Mouse (Mus musculus) hindbrain, embryonic 10.5 days (tissue): ENCODE results near the gene Plek. TPM values are rescaled to one million over a fixed set of nuclear protein-coding genes. Genes with fewer than 3 reads are reported as not detected.
"Not testable (repeated sequence)": the region's sequence is repeated elsewhere in the genome, so short reads cannot be mapped to it uniquely, and the experiment has no call there.

Experiments
- DNase-seq: peaks from one replicate; pipeline ENCODE4 v3.0.0-alpha.2; 2017; ENCODE audit warnings: low spot score
- H3K27ac ChIP-seq: fragments of 300-500 bp; sonication (generic); 2 replicates; pipeline ENCODE4 v1.5.1; 2016; ENCODE audit warnings: mild to moderate bottlenecking, moderate library complexity
- H3K27me3 ChIP-seq: fragments of 300-500 bp; sonication (generic); 2 replicates; pipeline ENCODE4 v1.6.1; 2016; ENCODE audit warnings: mild to moderate bottlenecking; ENCODE audit not compliant: poor library complexity, insufficient read depth, severe bottlenecking
- H3K36me3 ChIP-seq: fragments of 300-500 bp; sonication (generic); 2 replicates; pipeline ENCODE4 v1.6.1; 2016; ENCODE audit warnings: mild to moderate bottlenecking, moderate library complexity
- H3K4me1 ChIP-seq: fragments of 300-500 bp; sonication (generic); replicated peaks from 2 replicates; pipeline ENCODE4 v1.6.1; 2016; ENCODE audit warnings: mild to moderate bottlenecking
- H3K4me3 ChIP-seq: fragments of 300-500 bp; sonication (generic); 2 replicates; pipeline ENCODE4 v1.5.1; 2016; ENCODE audit warnings: mild to moderate bottlenecking, moderate library complexity
- H3K9me3 ChIP-seq: fragments of 300-500 bp; sonication (generic); 2 replicates; pipeline ENCODE4 v1.6.1; 2016; ENCODE audit warnings: mild to moderate bottlenecking, moderate library complexity
- WGBS: fragments of 180-500 bp; shearing (Covaris S2); methylation state at CpG from one replicate; pipeline ENCODE4 v1.1.7; 2016; 5-methylcytosine and 5-hydroxymethylcytosine counted together
- polyA plus RNA-seq: library from polyadenylated mRNA; unstranded; fragments of >200 nt; fragmentation: Nextera tagmentation; extraction: Ambion mirVana; gene quantifications from 2 replicates; pipeline ENCODE4 v1.2.1, GENCODE M21; 2016

Gene Plek
- polyA plus RNA-seq, 1 experiment from 2014 or later = 4.9 TPM

DNA sequence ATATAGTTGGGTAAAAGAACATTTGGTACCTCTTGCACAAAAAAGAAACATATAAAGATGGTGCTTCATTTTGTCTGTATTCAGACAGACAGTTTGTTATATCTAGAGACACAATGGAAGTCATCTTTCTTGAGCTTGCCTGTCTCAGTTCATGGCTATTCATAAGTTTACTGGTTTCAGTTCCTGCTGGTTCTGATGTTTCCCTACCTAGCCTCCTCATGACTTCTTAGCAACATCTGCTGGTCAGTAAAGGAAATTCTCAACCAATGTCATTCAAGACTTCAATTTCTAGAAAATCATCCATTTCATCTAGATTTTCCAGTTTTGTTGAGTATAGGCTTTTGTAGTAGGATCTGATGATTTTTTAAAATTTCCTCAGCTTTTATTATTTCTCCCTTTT is 39.2 kb downstream of the Plek start:
- Histone ChIP-seq H3K9me3 (0 out of 2 replicates have a peak, but pooled peaks cover 4% of the 10 kb centered on the region), H3K4me3 (no peak overlapping the region), H3K27ac (no peak overlapping the region), H3K4me1 (no peaks in the 10 kb centered on the region), H3K36me3 (no peaks in the 10 kb centered on the region), H3K27me3 (no peaks in the 10 kb centered on the region)
- DNase-seq = no peak

DNA sequence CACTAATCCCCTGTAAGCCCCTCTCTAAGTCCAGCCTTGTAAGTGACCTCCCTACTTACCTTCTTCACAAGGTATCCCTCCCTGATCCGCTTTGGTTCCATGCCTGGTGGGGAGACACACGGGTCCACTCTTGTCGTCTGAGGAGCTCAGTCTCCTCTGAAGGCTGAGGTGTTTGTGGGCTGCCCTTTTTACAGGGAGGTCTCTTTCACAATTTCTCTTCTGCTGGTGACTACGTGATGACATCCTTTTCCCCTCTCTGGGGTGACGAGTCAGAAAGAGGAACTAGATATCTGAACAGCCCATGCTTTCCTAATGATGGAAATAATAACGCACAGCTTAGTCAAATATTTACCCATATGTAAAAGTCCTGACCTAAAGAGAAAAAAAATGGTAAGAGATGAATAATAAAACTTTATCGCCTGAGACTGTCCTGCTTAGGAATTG is 43.7 kb downstream of the Plek start:
- WGBS = 73% methylated on average over 7 of the region's 7 CpGs
- no peaks in the 10 kb centered on the region for H3K36me3 ChIP-seq

DNA sequence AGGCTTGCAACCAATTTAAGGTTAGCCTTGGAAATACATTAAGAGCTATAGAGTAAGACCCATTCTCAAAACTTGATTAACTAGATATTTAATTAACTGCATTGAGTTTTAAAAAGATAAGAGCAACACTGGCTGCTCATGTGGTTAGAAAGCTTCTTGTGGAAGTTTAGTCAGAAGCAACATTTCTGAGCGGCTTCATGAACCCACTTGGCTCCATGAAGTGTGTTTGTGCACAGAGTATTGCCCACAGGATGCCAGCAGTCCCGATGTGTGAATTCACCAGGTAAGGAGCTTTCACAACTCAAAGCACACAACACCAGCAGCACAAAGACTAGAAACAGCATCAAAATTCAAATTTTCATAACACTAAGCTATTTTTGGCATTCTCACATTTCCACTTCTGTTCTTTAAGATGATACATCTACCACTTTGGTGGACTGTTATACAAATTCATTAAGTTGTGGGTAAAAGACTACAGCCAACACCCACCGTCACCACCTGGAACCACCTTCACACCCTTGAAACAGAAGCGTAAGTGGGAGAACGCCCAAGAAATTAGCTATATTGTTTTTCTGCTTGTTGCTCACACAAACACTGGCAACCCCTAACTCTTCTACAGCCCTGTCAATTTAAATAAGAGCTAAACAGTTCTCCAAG is 44.5 kb downstream of the Plek start:
- 94% methylated on average over 5 of the region's 5 CpGs for whole genome bisulfite sequencing
- DNase-seq = no peak
- Histone ChIP-seq H3K27me3 (no peaks in the 10 kb centered on the region), H3K27ac (no peak overlapping the region), H3K4me3 (no peak overlapping the region), H3K4me1 (no peaks in the 10 kb centered on the region), H3K36me3 (no peaks in the 10 kb centered on the region), H3K9me3 (no peaks in the 10 kb centered on the region)

More for the DNA sequence above, 43.7 kb downstream of the Plek start:
- Histone ChIP-seq H3K27ac (no peak overlapping the region), H3K9me3 (no peaks in the 10 kb centered on the region), H3K4me3 (no peak overlapping the region), H3K27me3 (no peaks in the 10 kb centered on the region), H3K4me1 (no peaks in the 10 kb centered on the region)
- no peak for DNase-seq

DNA sequence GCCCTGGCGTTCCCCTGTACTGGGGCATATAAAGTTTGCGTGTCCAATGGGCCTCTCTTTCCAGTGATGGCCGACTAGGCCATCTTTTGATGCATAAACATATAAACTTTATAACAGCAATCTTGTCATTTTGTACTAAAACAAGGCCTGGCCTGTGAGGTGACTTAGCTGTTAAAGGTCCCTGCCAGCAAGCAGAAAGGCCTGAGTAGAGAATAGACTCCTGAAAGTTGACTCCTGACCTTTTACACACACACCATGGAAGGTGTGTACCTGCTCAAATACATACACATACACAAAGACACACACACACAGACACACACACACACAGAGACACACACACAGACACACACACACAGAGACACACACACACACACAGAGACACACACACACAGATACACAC is 45.7 kb downstream of the Plek start:
- H3K27ac ChIP-seq, H3K4me3 ChIP-seq, H3K36me3 ChIP-seq, DNase-seq, H3K4me1 ChIP-seq, H3K9me3 ChIP-seq, H3K27me3 ChIP-seq: not testable (repeated sequence)
- WGBS = 95% methylated on average over 3 of the region's 3 CpGs

DNA sequence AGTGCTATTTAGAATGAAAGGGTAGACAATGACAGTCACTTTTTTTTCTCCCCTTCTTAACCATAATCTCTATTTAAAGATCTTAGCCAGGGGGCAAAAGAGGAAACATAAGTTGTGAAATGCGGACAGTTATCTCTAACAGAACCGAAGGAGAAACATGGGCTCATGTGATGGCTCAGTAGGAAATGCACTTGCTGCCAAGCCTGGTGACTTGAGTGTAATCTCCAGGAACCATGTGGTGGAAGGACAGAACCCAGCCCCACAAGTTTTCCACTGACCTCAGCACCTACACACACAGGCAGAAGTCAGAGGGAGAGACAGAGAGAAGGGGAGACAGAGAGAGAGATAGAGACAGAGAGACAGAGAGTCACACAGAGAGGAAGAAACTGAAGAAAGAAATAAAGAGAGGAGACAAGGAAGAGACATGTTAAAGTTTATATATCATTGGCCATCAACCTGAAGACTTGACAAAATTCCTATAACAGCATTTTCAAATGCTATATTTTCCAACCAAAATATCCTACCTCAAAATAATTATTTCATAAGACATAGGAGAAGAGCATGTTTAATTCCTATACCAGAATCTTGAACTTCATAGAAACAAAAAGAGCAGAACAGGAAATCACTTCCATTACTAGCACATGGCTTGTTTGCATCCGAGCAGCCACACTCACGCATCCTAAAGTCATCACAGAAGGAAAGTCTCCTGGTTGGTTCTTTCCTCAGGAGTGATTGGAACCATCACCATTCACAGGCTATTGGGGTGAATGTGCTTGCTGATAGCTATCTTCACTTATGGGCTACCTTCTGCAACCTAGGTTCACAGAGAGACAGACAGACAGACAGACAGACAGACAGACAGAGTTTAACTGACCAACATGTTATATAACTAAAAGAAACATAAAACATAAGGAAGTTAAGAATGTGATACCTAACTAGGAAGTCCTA is 47.0 kb downstream of the Plek start:
- no peaks in the 10 kb centered on the region for H3K9me3 ChIP-seq
- H3K4me3 ChIP-seq = no peak overlapping the region
- no peak for DNase-seq
- 90% methylated on average over 4 of the region's 4 CpGs for WGBS
- no peaks in the 10 kb centered on the region for H3K27me3 ChIP-seq
- no peaks in the 10 kb centered on the region for H3K36me3 ChIP-seq
- H3K4me1 ChIP-seq = no peaks in the 10 kb centered on the region
- H3K27ac ChIP-seq = no peak overlapping the region

DNA sequence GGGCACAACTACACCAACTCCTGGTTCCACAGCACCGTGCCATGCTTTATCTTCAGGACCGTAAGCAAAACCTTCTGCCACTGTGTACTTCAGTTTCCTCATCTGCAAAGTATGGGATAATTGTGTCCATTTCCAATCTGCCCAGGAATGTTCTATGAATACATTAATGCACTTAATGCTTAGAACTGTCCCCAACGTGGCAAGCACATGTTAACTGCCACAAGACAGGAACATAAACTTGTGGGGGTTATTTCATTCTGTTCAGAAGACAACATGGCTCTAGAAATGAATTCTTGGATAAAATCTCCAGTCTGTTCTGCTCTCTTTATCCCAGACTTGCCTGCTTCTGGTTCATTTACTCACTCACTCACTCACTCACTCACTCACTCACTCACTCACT is 48.4 kb downstream of the Plek start:
- no peak for DNase-seq
- Histone ChIP-seq H3K4me1 (no peaks in the 10 kb centered on the region), H3K4me3 (no peak overlapping the region), H3K9me3 (no peaks in the 10 kb centered on the region), H3K36me3 (no peaks in the 10 kb centered on the region), H3K27me3 (no peaks in the 10 kb centered on the region), H3K27ac (no peak overlapping the region)
- WGBS = 81% methylated on average over 3 of the region's 3 CpGs

DNA sequence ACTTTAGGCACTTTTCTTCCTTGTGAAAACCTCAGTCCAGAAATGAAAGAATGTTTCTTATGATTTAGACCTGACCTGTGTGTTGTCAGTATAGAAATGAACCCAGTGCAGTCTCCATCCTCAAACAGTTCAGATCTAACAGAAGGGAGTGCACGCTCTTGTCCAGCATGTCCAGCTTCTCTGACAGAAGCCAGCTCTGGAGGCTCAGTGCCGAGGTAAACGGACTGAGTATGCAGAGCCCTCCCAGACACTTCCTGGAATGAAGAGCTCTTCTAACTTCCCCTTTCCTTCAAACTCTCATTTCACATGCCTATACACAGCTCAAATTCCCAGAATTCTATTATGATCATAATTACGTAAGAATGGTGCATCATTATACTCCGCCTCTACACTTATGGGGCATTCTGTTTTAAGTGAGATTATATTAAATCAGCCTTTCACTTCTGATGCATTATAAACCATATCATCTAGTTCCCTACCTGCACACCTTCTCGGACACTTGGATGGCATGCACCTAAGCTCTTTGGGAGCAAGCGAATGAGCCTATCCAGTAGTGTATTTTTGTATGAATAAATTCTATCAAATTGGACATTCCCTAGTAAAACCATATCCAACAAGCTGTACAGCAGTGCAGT is 49.3 kb downstream of the Plek start:
- DNase-seq = no peak
- Histone ChIP-seq H3K27ac (no peak overlapping the region), H3K4me1 (no peaks in the 10 kb centered on the region), H3K4me3 (no peak overlapping the region), H3K36me3 (no peaks in the 10 kb centered on the region), H3K27me3 (no peaks in the 10 kb centered on the region), H3K9me3 (no peaks in the 10 kb centered on the region)
- WGBS = 84% methylated on average over 7 of the region's 7 CpGs

DNA sequence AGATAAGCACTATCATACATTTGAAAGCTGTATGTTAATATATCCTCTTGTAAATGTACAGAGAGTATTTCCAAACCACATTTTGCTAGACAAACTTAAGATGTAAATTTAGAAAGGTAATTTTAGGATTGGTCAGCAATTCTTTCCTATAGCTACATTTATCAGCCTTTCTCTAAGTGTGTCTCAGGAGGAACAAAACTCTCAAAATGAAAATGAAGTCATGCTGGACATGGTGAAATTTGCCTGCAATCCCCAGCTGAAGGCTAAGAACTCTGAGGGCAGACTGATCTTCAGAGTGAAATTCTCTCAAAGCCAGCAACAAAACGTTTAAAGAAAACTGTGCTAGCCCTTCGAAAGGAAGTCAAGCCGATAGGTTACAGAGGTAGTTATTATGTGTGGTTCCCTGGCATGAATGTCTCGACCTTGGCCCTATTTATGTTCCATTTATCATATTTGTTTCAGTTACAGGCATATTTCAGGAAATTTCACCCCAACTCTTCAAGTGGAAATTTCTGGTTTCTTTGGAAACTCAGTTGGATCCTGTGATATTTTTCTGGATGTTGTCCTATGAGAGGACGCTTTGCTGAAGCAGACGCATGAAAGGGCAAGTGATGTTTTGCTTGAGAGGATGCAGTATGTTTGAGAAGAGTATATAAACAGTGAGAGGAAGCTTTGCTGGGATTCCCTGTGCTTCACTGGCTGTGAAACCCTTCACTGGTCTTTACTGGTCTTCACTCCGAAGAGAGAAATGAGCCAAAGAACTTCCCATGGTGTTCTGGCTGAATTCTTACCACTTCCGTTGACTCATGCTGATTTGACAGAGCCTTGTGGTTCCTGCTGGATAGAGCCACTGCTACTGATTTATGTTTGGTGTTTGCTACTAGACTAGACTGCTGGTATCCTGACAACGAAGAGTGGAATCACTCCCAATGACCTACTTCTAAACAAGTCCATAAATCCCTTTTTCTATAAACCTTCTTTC is 51.5 kb downstream of the Plek start:
- Histone ChIP-seq H3K27me3 (no peaks in the 10 kb centered on the region), H3K4me3 (no peak overlapping the region), H3K36me3 (no peaks in the 10 kb centered on the region), H3K27ac (no peak overlapping the region), H3K4me1 (no peaks in the 10 kb centered on the region), H3K9me3 (no peaks in the 10 kb centered on the region)
- WGBS = 83% methylated on average over 9 of the region's 9 CpGs
- DNase-seq = no peak

DNA sequence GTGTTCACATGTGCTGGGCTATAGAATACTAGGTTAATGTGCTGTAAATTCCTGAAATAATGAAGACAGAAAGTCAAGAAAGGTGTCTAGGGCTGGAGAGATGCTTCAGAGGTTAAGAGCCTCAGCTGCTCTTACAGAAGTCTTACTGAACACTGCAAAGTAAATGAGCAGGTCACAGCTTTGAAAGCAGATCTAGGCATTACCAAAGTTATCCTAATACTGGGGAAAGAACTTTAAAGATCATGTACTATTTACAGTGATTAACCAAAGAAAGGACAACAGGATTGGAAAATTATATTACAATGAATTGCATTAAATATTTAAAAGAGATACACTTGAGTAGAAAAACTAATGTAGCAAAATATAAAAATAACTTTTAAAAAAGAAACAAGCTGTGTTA is 52.2 kb downstream of the Plek start:
- H3K4me1 ChIP-seq = no peaks in the 10 kb centered on the region
- H3K36me3 ChIP-seq = no peaks in the 10 kb centered on the region
- H3K27me3 ChIP-seq = no peaks in the 10 kb centered on the region
- H3K9me3 ChIP-seq = no peaks in the 10 kb centered on the region
- DNase-seq = no peak
- H3K4me3 ChIP-seq = no peak overlapping the region
- no peak overlapping the region for H3K27ac ChIP-seq

DNA sequence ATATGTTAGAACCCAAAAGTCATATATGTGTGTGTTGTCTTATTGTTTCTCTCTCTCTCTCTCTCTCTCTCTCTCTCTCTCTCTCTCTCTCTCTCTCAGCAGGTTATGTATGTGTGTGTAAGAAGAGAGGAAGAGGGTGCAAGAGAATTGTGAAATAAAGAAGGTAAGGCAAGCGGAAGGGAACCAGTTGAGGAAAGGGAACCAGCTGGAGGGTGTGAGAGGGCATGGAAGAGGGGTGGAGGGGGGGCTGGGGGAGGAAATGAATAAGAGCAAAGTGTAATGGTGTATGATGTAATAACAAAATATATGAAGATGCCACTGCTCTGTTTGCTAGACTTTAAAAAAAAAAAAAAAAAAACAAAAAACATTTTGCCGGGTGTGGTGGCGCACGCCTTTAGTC is 52.8 kb downstream of the Plek start:
- H3K36me3 ChIP-seq = no peaks in the 10 kb centered on the region
- WGBS = 92% methylated on average over 4 of the region's 4 CpGs

DNA sequence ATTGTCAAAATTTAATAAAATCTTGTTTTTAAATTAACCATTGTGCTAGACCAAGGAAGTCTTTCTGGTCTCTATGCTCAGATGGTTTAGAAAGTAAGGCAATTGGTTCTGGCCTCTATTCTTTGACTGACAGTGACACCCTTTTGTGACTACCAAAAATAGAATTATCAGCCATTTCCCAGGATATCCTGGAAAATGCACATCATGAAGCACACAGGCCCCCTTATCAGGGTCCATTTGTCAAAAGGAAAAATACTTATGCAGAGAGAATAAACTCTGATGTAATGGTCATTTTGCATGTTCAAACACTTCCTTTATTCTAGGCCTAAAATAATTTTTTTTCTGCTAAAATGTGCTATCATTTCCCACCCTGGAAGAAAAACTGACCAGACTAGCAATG is 54.7 kb downstream of the Plek start:
- Histone ChIP-seq H3K27me3 (no peaks in the 10 kb centered on the region), H3K4me3 (no peak overlapping the region), H3K4me1 (no peaks in the 10 kb centered on the region), H3K27ac (no peak overlapping the region), H3K36me3 (no peaks in the 10 kb centered on the region), H3K9me3 (no peaks in the 10 kb centered on the region)
- DNase-seq = no peak

More for the DNA sequence above, 52.8 kb downstream of the Plek start:
- Histone ChIP-seq H3K27me3 (no peaks in the 10 kb centered on the region), H3K9me3 (no peaks in the 10 kb centered on the region), H3K4me3 (no peak overlapping the region), H3K27ac (no peak overlapping the region), H3K4me1 (no peaks in the 10 kb centered on the region)
- DNase-seq = no peak

DNA sequence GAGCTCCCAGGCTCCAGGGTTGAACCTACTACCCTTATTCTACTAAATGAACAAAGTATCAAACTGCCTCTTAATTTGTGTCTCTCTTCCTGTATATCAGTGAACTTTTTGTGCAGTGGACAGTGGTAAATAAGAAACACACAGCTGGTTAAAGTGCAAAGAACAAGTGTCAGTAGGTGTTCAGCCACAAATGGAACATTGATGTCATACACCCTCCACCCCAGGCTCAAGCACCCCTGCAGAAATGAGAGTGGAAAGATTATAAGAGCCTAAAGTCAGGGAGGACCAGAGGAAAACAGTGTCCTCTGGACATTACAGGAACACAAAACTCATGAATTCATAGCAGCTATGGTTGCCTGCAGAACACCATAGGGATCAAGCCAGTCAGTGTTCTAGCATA is 55.4 kb downstream of the Plek start:
- Histone ChIP-seq H3K4me3 (no peak overlapping the region), H3K4me1 (no peaks in the 10 kb centered on the region), H3K27ac (no peak overlapping the region), H3K36me3 (no peaks in the 10 kb centered on the region), H3K27me3 (no peaks in the 10 kb centered on the region), H3K9me3 (no peaks in the 10 kb centered on the region)
- DNase-seq = no peak
